Mouse (Mus musculus) neutrophil, adult 5-6 weeks (primary cell): ENCODE data around the gene Ube2z. TPM values are rescaled to one million over a fixed set of nuclear protein-coding genes. Genes with fewer than 3 reads are reported as not detected.

Experiments
- ATAC-seq: fragments of 151-379, 151-347 bp; 2 replicates; pipeline ENCODE4 v1.8.0; 2017; ENCODE audit warnings: mild to moderate bottlenecking, moderate TSS enrichment; ENCODE audit not compliant: insufficient number of reproducible peaks, poor library complexity, low FRiP score, severe bottlenecking; ENCODE audit errors: extremely low read depth
- total RNA-seq: library from RNA; stranded (forward); fragments of 200-1000 nt; gene quantifications from 2 replicates; pipeline ENCODE4 v1.2.3, GENCODE M21; 2017

Ube2z gene
- total RNA-seq, 1 experiment from 2014 or later, result 31.0 TPM

DNA sequence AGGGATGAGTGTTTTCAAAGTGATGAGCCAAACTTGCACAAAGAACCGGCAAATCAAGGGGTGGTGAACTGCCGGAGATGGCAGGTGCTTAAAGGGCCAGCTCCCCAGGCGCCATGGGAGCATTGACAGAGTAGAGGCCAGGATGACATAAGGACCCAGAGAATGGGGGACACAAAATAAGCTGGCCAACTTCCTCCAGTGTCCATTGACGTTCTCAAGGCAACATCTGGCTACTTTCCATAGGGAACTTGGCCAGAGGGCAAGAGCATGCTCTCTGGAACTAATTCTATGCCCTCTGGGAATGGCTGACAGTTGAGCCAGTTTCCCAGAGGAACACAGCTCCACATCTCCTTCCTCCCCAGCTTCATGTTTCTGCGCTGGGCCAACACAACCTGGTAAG is 3.0 kb upstream of the Ube2z start:
- ATAC-seq, result no peak

DNA sequence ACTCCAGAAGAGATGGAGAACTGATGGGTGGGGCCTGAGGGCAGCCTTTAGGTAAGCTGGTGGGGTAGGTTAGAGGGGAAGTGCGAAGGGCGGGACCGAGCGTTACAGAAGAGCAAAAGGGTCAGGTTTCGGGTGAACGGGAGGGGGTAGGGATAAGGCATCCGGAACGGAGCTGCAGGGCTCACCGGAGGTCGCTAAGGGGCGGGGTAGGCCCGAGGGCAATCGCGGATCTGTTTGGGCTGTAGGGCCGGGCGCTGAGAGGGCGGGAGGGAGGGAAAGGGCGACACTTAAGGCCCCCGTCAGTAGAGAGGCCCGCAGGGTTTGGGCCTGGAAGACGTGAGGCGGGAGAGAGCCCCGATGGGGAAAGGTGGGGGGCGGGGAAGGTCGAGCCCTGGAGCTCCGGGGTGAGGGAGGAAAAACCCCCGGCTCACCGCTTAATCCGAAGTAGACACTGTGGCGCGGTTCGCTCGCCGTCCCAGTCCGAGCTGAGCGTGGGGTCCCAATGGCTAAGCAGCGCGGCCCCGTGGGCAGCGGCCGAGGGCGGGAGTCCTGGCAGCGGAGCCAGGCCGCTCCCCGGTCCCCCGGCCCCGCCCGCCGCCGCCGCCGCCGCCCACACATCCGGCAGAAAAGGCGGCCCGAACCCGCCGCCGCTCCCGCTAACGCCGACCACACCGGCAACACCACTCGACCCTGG is 520 bp downstream of the Ube2z start:
- ATAC-seq, result peak; percentile 24; the same call in 1 of the 2 replicates

DNA sequence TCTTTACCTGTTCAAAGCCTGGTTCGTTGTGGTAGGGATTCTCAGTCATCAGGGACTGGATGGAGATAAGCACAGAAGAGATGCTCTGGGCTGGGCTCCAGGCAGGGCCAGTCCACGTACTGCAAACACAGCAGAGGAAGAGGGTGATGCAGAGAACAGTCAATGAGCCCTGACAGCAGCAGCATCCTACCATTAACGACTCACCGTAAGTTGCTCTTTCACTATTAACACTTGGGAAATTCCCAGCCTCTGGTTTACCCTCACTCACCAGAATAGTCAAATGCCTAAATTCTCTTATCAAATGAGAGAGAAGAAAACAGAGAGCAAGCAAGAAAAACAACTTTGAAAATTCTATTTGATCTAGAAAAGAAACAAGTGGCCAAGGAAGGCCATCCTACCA is 6.9 kb downstream of the Ube2z start:
- ATAC-seq, result no peak

DNA sequence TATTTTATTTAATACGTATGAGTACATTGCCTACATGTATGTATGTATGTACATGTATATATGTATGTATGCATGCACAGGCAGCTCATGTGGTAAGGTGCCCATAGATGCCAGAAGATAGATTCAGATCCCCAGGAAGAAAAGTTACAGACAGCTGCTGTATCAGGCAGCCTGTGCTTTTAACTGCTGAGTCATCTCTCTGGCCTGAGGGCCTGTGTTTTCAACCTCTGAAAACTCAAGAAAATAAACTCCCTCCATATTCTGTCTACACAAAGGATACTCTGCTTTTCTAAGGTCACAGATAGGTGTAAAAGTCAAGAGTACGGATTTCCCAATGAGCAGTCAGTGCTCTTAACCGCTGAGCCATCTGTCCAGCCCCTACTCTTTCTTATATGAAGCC is 14.3 kb downstream of the Ube2z start:
- no peak for ATAC-seq

DNA sequence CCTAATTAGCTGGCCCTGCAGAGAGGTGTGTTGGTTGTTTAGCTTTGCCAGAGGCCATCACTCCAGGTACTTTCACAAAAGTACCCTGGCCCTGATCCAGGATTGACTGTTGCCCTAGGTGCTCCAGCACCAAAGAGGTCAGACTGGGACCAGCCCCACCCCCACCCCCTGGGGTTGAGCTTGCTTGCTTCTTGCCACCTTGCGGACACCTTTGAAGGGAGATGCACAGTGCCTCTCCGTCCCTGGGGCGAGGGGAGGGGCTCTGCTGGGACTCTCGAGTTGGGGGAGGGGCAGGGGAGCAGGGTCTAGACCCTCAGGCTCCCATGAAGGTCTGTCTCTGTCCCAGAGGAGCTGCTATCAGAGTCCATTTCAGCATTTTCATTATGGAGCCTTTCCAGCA is 15.2 kb downstream of the Ube2z start:
- no peak for ATAC-seq

DNA sequence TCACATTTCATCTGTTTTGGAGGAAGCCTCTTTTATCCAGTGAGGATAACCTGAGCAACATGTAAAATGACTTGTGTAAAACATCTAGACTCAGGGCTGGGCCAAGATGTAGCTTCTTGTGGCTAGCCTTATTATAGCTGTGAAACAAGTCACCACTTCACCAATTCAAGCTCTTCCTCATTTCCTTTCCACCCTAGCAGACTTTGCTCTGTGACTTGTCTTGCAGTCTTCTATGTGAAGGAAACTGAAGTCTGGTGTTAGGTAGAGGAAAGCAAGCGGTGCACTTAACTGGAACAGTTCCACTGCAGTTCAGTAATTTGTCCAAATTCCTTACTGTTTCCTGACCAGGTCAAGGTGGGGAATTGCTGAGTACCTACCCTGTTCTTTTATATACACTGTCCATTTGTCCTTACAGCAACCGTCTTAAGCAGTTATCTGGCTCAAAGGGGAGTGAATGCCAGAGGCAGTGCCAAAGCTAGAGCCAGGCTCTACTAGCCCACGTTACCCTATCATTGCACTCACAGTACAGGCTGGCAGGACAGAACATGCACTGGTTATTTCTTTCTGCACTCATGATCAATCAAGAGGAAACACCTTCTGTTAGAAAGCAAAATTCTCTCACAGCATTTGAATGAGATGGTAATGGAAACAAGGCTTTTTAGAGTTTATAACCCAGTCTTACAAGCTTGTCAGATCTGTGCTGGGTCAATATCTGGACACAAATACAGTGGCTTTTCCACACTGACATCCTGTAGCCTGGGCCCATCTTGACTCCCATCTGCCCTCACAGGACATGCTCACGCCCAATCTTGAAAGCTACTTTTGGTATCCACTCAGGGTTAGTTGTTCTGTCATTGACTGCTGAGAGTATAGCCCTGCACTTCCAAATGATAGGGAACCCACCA is 17.5 kb downstream of the Ube2z start:
- no peak for ATAC-seq

DNA sequence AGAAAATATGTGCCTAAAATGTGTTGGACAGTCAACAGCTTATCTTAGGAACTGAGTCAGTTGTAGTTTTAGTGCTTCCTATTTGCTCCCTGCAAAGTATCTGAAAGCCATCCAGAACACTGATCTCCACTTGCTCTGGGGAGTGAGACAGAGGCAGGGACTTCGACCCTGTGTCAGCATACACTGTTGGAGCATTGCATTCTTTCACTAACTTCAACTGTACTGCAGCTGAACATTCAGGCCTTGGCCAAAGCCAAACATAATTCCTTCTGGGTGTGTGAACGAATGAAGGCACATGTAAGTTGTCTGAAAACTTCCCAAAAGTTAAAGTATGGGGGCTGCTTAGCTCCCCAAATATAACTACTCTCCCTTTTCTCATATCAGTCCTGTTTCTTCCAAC is 18.4 kb downstream of the Ube2z start:
- ATAC-seq, result no peak

DNA sequence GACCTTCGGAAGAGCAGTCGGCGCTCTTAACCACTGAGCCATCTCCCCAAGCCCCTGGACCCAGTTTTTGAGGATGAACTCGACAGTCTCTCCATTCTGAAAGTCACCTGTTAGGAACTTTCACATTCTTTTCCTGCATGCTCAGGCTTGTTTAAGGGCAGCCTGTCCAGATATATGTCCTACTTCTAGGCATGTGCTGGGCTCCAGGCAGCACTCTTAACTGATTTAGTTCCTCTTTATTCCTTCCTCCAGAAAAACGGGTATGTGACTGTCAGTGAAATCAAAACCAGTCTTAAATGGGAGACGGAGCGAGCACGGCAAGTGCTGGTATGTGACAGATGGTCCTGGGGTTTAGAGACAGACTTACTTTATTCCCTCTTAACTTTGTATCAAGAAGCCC is 19.2 kb downstream of the Ube2z start:
- no peak for ATAC-seq

DNA sequence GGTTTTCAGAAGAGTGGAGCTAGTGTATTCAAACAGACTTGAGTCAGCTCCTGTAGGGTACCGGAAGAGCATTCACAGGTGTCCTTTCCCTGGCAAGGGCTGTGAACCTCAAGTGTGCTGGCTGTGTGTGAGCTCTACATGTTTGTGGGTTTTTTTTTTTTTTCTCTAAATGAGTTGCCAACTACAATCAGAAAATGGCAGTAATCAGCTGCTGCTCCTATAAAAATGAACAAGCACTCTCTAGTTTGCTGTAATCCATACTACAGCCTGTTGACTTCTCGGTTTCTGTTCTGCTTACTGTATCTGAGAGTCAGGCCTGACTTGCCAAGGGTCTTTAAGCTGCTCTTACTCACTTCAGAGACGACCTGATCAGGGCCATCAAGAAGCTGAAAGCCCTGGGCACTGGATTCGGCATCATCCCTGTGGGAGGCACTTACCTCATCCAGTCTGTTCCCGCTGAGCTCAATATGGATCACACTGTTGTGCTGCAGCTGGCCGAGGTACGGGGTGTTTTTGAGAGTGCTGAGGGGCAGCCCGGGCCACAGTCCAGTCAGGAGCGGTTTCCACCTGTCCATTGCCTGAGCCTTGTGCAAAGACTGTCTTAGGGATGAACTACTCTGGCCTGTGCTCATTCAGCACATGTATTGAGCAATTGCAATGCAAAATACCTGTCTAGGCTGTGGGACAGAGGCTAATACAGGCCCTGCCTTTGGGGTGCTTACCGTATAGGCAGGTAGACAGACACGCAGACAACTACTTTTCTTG is 20.2 kb downstream of the Ube2z start:
- no peak for ATAC-seq

DNA sequence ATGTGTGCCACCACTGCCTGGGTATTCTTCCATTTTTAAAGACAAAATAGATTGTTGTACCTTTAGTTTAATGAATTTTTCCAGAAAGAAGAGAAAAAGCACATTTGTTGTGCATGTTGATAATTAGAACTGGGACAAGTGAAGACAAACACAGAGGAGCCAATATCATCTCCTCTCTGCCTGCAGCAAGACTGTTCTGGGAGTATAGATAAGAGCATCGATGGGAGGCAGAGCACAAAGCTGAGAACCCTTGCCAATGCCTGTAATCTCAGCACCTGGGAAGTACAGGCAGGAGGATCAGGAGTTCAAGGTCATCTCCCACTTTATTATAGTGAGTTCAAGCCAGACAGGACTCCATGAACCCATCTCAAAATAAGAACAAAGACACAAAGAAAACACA is 26.6 kb downstream of the Ube2z start:
- no peak for ATAC-seq

DNA sequence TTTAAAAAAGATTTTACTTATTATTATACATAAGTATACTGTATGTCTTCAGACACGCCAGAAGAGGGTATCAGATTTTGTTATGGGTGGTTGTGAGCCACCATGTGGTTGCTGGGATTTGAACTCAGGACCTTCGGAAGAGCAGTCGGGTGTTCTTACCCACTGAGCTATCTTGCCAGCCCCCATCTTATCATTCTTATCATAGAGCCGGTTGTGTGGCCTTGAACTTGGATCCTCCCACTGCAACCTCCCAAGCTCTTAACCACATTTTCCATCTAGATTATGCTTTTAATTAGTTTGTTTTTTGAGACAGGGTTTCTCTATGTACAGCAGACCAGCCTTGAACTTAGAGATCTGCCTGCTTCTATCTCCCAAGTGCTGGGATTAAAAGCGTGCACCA is 27.7 kb downstream of the Ube2z start:
- ATAC-seq, result no peak

DNA sequence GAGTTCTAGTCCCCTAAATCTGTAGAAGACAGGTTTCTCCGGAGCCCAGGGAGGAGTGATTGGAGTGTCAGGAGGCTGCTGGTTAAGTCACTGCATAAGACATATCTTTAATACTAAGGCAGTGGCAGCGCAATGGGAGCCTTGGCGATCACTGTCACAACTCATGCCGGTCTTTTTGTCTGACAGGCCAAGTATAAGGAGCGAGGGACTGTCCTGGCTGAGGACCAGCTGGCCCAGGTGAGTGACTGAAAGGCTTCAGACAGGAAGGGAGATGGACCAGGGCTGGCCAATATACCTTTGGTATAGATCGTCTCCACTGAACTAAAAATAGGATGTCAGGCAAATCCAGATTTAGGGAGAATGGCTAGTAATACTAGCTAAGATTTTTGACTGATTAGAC is 30.1 kb downstream of the Ube2z start:
- ATAC-seq, result no peak

DNA sequence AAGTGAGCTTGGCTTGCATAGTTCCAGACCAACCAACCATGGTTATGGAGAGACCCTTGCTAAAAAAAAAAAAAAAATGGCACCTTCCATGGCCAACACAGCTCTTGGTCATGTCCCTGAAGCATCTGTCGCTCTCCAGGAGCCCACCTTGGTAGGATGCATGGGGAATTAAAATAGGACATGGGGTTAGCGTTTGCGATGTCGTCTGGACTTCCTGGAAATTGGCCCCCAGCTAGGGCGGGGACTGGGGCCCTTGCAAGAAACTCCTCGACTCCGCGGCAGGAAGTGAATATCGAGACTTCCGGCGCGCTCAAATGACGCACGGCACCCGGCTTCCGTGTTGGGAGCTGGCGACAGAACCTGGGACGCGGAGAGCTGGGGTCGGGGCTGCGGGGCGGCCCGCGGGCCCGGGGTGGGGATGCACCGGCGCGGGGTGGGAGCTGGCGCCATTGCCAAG is 30.6 kb downstream of the Ube2z start, which contains the start of gene Snf8:
TSS of gene Snf8 (plus strand) at position 290 of the 457 bp plus-strand sequence.
- peak; percentile 95 for ATAC-seq

DNA sequence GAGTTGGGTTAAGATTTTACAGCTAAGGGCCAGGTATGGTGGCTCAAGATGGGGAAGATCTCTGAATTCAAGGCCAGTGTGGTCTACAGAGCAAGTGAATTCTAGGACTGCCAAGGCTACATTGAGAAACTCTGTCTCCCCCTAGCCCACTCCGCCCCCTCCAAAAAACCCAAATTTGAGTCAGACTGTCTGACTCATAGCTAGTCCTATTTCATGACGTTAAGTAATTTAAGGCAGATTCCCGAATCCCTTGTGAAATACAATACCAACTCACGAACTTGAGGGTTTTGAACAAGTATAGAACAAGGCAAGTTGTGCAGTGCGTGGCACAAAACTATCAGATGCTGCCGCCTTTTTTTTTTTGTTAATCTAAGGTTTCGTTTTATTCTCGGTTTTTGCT is 31.1 kb downstream of the Ube2z start:
- no peak for ATAC-seq

DNA sequence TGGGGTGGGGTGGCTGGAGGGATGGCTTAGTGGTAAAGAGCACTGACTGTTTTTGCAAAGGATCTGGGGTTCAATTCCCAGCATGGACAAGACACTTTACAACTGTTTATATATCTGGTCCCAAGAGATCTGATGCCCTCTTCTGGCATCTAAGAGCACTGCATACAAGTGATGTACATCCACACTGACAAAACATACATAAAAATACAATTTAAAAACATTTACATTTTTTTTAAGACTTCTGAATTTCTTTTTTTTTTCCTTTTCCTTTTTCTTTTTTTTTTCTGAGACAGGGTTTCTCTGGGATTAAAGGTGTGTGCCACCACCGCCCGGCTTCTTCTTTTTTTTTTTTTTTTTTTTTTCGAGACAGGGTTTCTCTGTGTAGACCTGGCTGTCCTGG is 31.9 kb downstream of the Ube2z start:
- no peak for ATAC-seq

DNA sequence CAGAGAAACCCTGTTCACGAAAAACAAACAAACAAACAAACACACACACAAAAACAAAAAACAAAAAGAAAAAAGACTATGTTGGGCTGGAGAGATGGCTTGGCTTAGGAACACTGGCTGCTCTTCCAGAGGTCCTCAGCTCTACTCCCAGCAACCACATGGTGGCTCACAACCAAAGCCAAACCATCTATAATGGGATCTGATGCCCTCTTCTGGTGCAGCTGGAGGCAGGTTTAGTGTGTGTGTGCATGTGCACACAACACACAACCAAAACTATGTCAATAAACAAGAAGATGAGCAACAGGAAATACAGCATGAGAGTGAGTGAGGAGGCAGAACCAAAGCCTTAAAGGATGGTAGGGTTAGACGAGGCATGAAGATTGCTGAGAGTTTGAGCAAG is 33.5 kb downstream of the Ube2z start:
- no peak for ATAC-seq

DNA sequence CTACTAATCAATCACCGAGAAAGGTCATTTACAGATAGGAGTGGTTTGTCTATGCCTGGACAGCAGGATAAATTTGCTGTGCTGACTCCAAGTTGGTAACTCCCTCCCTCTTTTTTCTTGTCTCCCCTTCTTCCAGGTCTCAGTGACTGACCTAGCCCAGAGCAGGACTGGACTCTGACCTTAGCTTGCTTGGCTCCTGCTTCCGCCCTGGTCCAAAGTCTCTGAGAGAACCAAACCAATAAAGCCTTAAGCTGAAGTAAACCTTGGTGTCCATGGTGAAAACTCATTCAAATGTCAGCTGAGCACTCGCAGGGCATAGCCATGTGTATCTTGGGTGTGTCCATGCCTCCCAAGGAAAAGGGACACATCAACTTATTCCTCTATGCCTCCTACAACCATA is 34.6 kb downstream of the Ube2z start:
- ATAC-seq, result no peak

DNA sequence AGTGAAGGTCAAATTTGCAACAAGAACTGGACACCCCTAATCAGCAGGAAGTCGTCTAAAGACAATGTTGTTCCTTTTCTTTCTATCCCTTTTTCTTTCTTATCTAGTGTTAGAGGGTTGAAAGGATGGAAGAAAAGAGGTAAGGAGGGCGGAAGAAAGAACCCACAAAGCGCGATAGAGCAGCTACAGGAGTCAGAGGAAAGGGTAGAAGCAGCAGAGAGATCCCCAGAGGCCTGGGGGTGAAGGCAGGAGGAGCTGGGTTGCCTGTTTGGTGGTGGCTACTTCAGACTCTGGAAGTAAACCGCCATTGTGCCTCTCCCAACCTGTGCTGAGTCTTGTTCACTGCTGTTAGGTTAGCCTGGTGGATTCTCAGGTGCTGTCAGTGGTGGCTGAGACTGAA is 37.1 kb downstream of the Ube2z start:
- ATAC-seq, result no peak

DNA sequence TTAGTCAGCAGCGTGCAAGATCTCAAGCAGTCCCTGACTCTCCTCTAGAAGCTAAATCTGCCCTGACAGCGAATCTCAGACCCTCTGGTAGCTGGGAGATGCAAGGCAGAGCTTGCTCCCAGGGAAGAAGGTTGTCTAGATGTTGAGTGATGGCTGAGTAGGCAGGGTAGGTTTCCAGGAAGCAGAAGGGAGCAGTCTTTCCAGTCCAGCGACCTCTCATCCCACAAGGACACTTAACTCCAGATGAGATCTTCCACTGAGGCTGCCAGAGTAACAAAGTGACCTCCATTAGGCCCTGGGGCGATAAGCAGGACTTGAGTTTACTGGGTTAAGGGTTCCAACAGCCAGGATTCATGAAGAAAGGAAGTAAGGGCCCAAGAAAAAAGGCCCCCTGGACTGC is 44.6 kb downstream of the Ube2z start:
- no peak for ATAC-seq

DNA sequence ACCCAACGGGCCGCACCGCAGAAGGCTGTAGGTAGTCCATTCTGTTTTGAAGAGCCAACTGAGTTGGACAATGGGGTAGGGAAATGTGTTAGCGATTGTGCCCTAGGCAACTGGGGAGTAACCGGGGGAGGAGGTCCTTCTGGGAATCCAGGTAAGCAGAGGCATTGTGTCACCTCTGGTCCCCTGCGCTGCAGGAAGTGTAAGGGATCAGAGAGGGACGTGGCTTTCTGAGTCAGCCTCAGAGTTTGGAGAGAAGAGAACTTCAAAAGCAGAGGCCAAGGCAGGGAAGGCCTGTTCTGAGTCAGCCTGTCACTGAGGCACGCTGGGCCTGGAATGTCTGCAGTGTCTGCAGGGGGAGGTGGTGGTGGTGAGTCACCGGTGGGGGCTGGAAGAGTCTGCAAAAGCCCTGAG is 47.2 kb downstream of the Ube2z start:
- no peak for ATAC-seq
